ENCODE assay signal across 26 mouse cellular contexts in the genomic region with DNA sequence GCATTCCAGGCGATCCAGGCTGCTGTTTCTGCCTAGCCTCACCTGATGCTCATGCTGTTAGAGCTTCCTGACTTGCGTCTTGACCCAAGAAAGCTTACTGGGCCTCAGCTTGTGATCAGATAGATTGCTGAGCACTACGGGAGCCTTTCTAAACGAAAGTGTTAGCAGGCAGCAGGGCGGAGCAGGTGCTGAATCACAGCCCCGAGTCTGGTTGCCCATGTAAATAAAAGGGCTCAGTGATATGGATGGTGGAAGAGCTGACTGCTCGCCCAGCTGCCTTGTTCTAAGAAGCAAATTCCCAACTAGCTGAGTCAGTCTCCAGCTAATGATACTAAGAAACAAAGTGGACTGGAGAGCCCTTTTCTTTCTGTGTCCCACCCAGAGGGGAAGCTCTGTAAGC. TPM values are rescaled to one million over a fixed set of nuclear protein-coding genes. Genes with fewer than 3 reads are reported as not detected.
DNase-seq lines count a peak whose midpoint lies in the region; ATAC-seq and TF ChIP-seq lines count a peak whose summit lies in the region.
"Had no signal": no experiment of that assay in that cellular context is flagged by ENCODE, and none has a peak within 500 bp of the region (broad histone marks: within the 10 kb centered on the region; RNA-seq: fewer than 3 reads in every experiment).

No protein-coding gene starts in this region.

- no peak for TF ChIP-seq CTCF in brain, embryonic 14.5 days (IDR thresholded peaks at IDR 0.05; ENCODE audit: borderline replicate concordance, extremely low read depth, insufficient read depth, insufficient read length)
- no peak for TF ChIP-seq CTCF in cerebellum, adult 2 months (IDR thresholded peaks at IDR 0.05; ENCODE audit: borderline replicate concordance, insufficient read depth, low read depth, low read length)

- H3K27me3 ChIP-seq in heart, embryonic 13.5 days (replicated peaks) = no peaks in the 10 kb centered on the region
- H3K27me3 ChIP-seq in heart, embryonic 11.5 days (ENCODE audit: control insufficient read depth, insufficient read depth, low read length) = no peaks in the 10 kb centered on the region
- no peaks in the 10 kb centered on the region for H3K27me3 ChIP-seq in midbrain, embryonic 14.5 days (ENCODE audit: control insufficient read depth, insufficient read depth, low read length)
- no peaks in the 10 kb centered on the region for H3K27me3 ChIP-seq in midbrain, embryonic 15.5 days (replicated peaks)
- no peaks in the 10 kb centered on the region for H3K27me3 ChIP-seq in cerebellum, adult 2 months (ENCODE audit: control insufficient read depth, insufficient read depth, low read length)
- H3K27me3 ChIP-seq: heart, embryonic 15.5 days had no signal

- no peak overlapping the region for H3K27ac ChIP-seq in heart, embryonic 13.5 days (replicated peaks)
- H3K27ac ChIP-seq in heart, embryonic 11.5 days (ENCODE audit: low read depth, low read length) = no peak overlapping the region
- H3K27ac ChIP-seq in midbrain, embryonic 14.5 days (replicated peaks; ENCODE audit: low read depth, low read length) = no peak overlapping the region
- H3K27ac ChIP-seq in midbrain, embryonic 15.5 days = no peak overlapping the region
- no peak overlapping the region for H3K27ac ChIP-seq in cerebellum, adult 2 months (ENCODE audit: insufficient read depth, low read length)
- H3K27ac ChIP-seq: forebrain, embryonic 10.5 days; heart, embryonic 15.5 days; limb, embryonic 10.5 days had no signal

- peak overlapping the region; percentile 46 for H3K4me2 ChIP-seq in heart, embryonic 13.5 days
- no peak overlapping the region; the same call in 1 of the 2 replicates for H3K4me2 ChIP-seq in heart, embryonic 11.5 days
- H3K4me2 ChIP-seq in midbrain, embryonic 14.5 days (ENCODE audit: low read length) = no peak overlapping the region
- H3K4me2 ChIP-seq in midbrain, embryonic 15.5 days = no peak overlapping the region
- H3K4me2 ChIP-seq: heart, embryonic 15.5 days had no signal

- no peaks in the 10 kb centered on the region for H3K9me3 ChIP-seq in heart, embryonic 13.5 days
- H3K9me3 ChIP-seq in heart, embryonic 11.5 days (replicated peaks; ENCODE audit: control insufficient read depth, low read length) = no peaks in the 10 kb centered on the region
- no peaks in the 10 kb centered on the region for H3K9me3 ChIP-seq in midbrain, embryonic 14.5 days (ENCODE audit: control insufficient read depth, low read length)
- H3K9me3 ChIP-seq in midbrain, embryonic 15.5 days = no peaks in the 10 kb centered on the region
- H3K9me3 ChIP-seq: forebrain, embryonic 10.5 days; heart, embryonic 15.5 days; limb, embryonic 10.5 days; midbrain, embryonic 10.5 days had no signal

- no peak overlapping the region for H3K4me3 ChIP-seq in heart, embryonic 13.5 days
- H3K4me3 ChIP-seq in heart, embryonic 11.5 days (ENCODE audit: low read depth, low read length) = no peak overlapping the region
- no peak overlapping the region for H3K4me3 ChIP-seq in midbrain, embryonic 14.5 days (replicated peaks; ENCODE audit: low read depth, low read length)
- no peak overlapping the region for H3K4me3 ChIP-seq in midbrain, embryonic 15.5 days
- no peak overlapping the region for H3K4me3 ChIP-seq in cerebellum, adult 2 months (replicated peaks; ENCODE audit: insufficient read depth, low read depth, low read length)
- H3K4me3 ChIP-seq: forebrain, embryonic 10.5 days; heart, embryonic 15.5 days; limb, embryonic 10.5 days; midbrain, embryonic 10.5 days had no signal

- H3K9ac ChIP-seq in heart, embryonic 13.5 days = no peak overlapping the region
- no peak overlapping the region for H3K9ac ChIP-seq in heart, embryonic 11.5 days (ENCODE audit: low read depth, low read length)
- H3K9ac ChIP-seq in midbrain, embryonic 14.5 days (replicated peaks; ENCODE audit: low read length) = no peak overlapping the region
- no peak overlapping the region for H3K9ac ChIP-seq in midbrain, embryonic 15.5 days
- H3K9ac ChIP-seq: heart, embryonic 15.5 days had no signal

- TF ChIP-seq POLR2A in brain, embryonic 14.5 days (IDR thresholded peaks at IDR 0.05; ENCODE audit: borderline replicate concordance, extremely low read depth, insufficient read depth, insufficient read length, poor library complexity, severe bottlenecking) = no peak
- TF ChIP-seq POLR2A in cerebellum, adult 2 months (IDR thresholded peaks at IDR 0.05; ENCODE audit: borderline replicate concordance, insufficient read depth, low read length) = no peak

- peaks cover 15% of the 10 kb centered on the region for H3K4me1 ChIP-seq in heart, embryonic 13.5 days
- no peaks in the 10 kb centered on the region; the same call in 1 of the 2 replicates for H3K4me1 ChIP-seq in heart, embryonic 11.5 days (ENCODE audit: control insufficient read depth, insufficient read depth, low read length)
- peaks cover 4% of the 10 kb centered on the region; the same call in 1 of the 2 replicates for H3K4me1 ChIP-seq in midbrain, embryonic 14.5 days (ENCODE audit: control insufficient read depth, insufficient read depth, low read length)
- H3K4me1 ChIP-seq in midbrain, embryonic 15.5 days = no peaks in the 10 kb centered on the region
- no peaks in the 10 kb centered on the region for H3K4me1 ChIP-seq in cerebellum, adult 2 months (ENCODE audit: control insufficient read depth, insufficient read depth, low read length)
- H3K4me1 ChIP-seq: forebrain, embryonic 10.5 days; heart, embryonic 15.5 days; limb, embryonic 10.5 days had no signal

- DNase-seq in midbrain, embryonic 14.5 days = peak; percentile 2
- DNase-seq in brain, embryonic 14.5 days (ENCODE audit: low read depth) = peak; percentile 17
- no peak for DNase-seq in cerebellum, adult 2 months
- DNase-seq in gastrocnemius, postnatal 10 days = no peak
- DNase-seq: adrenal gland, postnatal 36 days; cerebellum, adult 11-12 months; cerebellum, postnatal 14 days; kidney, adult 9 months; kidney, postnatal 14 days; lung, postnatal 10 days; thymus, postnatal 36 days had no signal

- 23% methylated on average over 7 of the region's 7 CpGs for WGBS in heart, embryonic 13.5 days
- WGBS in heart, embryonic 11.5 days (ENCODE audit: insufficient replicate concordance) = 28% methylated on average over 7 of the region's 7 CpGs
- WGBS in midbrain, embryonic 14.5 days = 50% methylated on average over 7 of the region's 7 CpGs
- 45% methylated on average over 7 of the region's 7 CpGs for WGBS in midbrain, embryonic 15.5 days
- WGBS in cerebellum, adult 2 months = 55% methylated on average over 7 of the region's 7 CpGs

- no peaks in the 10 kb centered on the region for H3K36me3 ChIP-seq in heart, embryonic 13.5 days
- no peaks in the 10 kb centered on the region for H3K36me3 ChIP-seq in heart, embryonic 11.5 days (ENCODE audit: control insufficient read depth, insufficient read depth, low read length)
- H3K36me3 ChIP-seq in midbrain, embryonic 14.5 days (ENCODE audit: control insufficient read depth, insufficient read depth, low read length) = no peaks in the 10 kb centered on the region
- no peaks in the 10 kb centered on the region for H3K36me3 ChIP-seq in midbrain, embryonic 15.5 days (replicated peaks)
- H3K36me3 ChIP-seq: forebrain, embryonic 10.5 days; heart, embryonic 15.5 days; limb, embryonic 10.5 days; midbrain, embryonic 10.5 days had no signal

- no peak for ATAC-seq in heart, embryonic 13.5 days (ENCODE audit: extremely low read depth, insufficient number of reproducible peaks, low FRiP score, low TSS enrichment)
- no peak for ATAC-seq in heart, embryonic 11.5 days (replicated peaks; ENCODE audit: insufficient number of reproducible peaks, low FRiP score, low TSS enrichment)
- ATAC-seq in midbrain, embryonic 14.5 days (ENCODE audit: low FRiP score, low TSS enrichment) = no peak
- no peak for ATAC-seq in midbrain, embryonic 15.5 days (replicated peaks)

RNA-seq across cellular contexts. Expression of a gene that starts 27.4 kb away (rescaled TPM):
- not detected in 2 replicates for polyA plus RNA-seq in heart, embryonic 13.5 days (2015; fragmentation: Nextera tagmentation; extraction: Ambion mirVana)
- polyA plus RNA-seq in heart, embryonic 11.5 days (2014; fragmentation: Nextera tagmentation; extraction: Ambion mirVana) = not detected in 2 replicates
- not detected in 2 replicates for polyA plus RNA-seq in midbrain, embryonic 14.5 days (2014; fragmentation: Nextera tagmentation; extraction: Ambion mirVana)
- polyA plus RNA-seq in midbrain, embryonic 15.5 days (2015; fragmentation: Nextera tagmentation; extraction: Ambion mirVana) = not detected in 2 replicates
- polyA plus RNA-seq in brain, embryonic 14.5 days (2012; rRNA removed) = 0.03 and 0.04 TPM in 2 replicates
- polyA plus RNA-seq in cerebellum, adult 2 months (2012; rRNA removed) = not detected in 2 replicates
- not detected for total RNA-seq in gastrocnemius, postnatal 10 days (2021)
- total RNA-seq: adrenal gland, postnatal 36 days; gastrocnemius, adult 18-20 months; gastrocnemius, postnatal 4 days; layer of hippocampus, adult 18-20 months; layer of hippocampus, postnatal 25 days; liver, adult 2 months; neutrophil, adult 5-6 weeks had no signal
- polyA plus RNA-seq: embryonic facial prominence, embryonic 11.5 days; forebrain, embryonic 10.5 days; heart, embryonic 15.5 days; limb, embryonic 10.5 days; liver, adult 2 months; liver, embryonic 16.5 days; midbrain, embryonic 10.5 days had no signal

RNA-seq across cellular contexts. Expression of a gene that starts 33.1 kb away (rescaled TPM):
- 3.5 and 3.7 TPM in 2 replicates for polyA plus RNA-seq in heart, embryonic 13.5 days (2015; fragmentation: Nextera tagmentation; extraction: Ambion mirVana)
- 6.8 and 7.4 TPM in 2 replicates for polyA plus RNA-seq in heart, embryonic 11.5 days (2014; fragmentation: Nextera tagmentation; extraction: Ambion mirVana)
- 5.6 TPM in 2 replicates for polyA plus RNA-seq in midbrain, embryonic 14.5 days (2014; fragmentation: Nextera tagmentation; extraction: Ambion mirVana)
- polyA plus RNA-seq in midbrain, embryonic 15.5 days (2015; fragmentation: Nextera tagmentation; extraction: Ambion mirVana) = 3.5 and 3.7 TPM in 2 replicates
- 4.3 and 5.2 TPM in 2 replicates for polyA plus RNA-seq in brain, embryonic 14.5 days (2012; rRNA removed)
- 3.8 and 4.1 TPM in 2 replicates for polyA plus RNA-seq in cerebellum, adult 2 months (2012; rRNA removed)
- total RNA-seq in gastrocnemius, postnatal 10 days (2021) = 1 to 10 TPM; 4.1 to 5.9 TPM

RNA-seq across cellular contexts. Expression of a gene that starts 33.2 kb away (rescaled TPM):
- polyA plus RNA-seq in heart, embryonic 13.5 days (2015; fragmentation: Nextera tagmentation; extraction: Ambion mirVana) = 10.9 and 14.5 TPM in 2 replicates
- 12.5 and 15.0 TPM in 2 replicates for polyA plus RNA-seq in heart, embryonic 11.5 days (2014; fragmentation: Nextera tagmentation; extraction: Ambion mirVana)
- polyA plus RNA-seq in midbrain, embryonic 14.5 days (2014; fragmentation: Nextera tagmentation; extraction: Ambion mirVana) = 6.3 and 6.5 TPM in 2 replicates
- 7.0 and 8.6 TPM in 2 replicates for polyA plus RNA-seq in midbrain, embryonic 15.5 days (2015; fragmentation: Nextera tagmentation; extraction: Ambion mirVana)
- 3.5 and 4.5 TPM in 2 replicates for polyA plus RNA-seq in brain, embryonic 14.5 days (2012; rRNA removed)
- 6.7 and 7.7 TPM in 2 replicates for polyA plus RNA-seq in cerebellum, adult 2 months (2012; rRNA removed)
- 10 to 100 TPM in 1 of 2 experiments, 1 to 10 TPM in 1; 8.0 to 10.2 TPM for total RNA-seq in gastrocnemius, postnatal 10 days (2021)

Comparison
In these comparisons a context has a peak if more than half of its experiments do, and no peak if none do; other contexts are left out.
1. DNase-seq: peak in midbrain, embryonic 14.5 days (single experiment) and brain, embryonic 14.5 days (single experiment); none in cerebellum, adult 2 months (0 of 2) and gastrocnemius, postnatal 10 days (single experiment).